In the genomic region with DNA sequence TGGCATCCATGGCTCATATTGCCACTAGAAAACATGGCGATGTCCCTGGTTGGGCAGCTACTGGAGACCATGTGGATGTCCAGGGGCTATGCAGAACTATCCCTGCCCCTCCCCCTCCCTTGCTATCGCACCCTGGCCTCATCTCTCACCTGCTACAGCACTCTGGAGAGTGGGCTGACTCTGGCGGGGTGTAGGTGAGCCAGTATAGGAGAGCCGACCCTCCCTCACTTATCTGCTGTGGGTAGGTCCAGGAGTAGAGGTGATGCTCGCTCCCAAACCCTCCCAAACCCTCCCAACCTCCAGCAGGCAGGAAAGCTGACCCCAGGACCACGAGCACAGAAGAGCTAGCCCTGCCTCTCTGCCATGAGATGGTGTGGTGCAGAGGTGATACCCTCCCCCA, we compare ENCODE assay signal across 25 mouse cellular contexts. TPM values are rescaled to one million over a fixed set of nuclear protein-coding genes. Genes with fewer than 3 reads are reported as not detected.
A peak's percentile ranks its signal among the peaks of the same experiment; 100 is the strongest.
DNase-seq lines count a peak whose midpoint lies in the region; ATAC-seq lines count a peak whose summit lies in the region.
"Had no signal": no experiment of that assay in that cellular context is flagged by ENCODE, and none has a peak within 500 bp of the region (broad histone marks: within the 10 kb centered on the region; RNA-seq: fewer than 3 reads in every experiment).

No protein-coding gene starts in this region.

- ATAC-seq in CD4-positive, CD25-positive, alpha-beta regulatory T cell, adult 4 months, result no peak
- peak; percentile 23; the same call in 1 of the 2 replicates for ATAC-seq in lung, embryonic 16.5 days (ENCODE audit: low read depth)
- ATAC-seq in embryonic facial prominence, embryonic 13.5 days (ENCODE audit: insufficient number of reproducible peaks, insufficient read depth, low FRiP score, low TSS enrichment, low read depth), result 0 out of 2 replicates have a peak, but pooled peaks have one; percentile 59
- ATAC-seq: activated CD4-positive, CD25-positive, alpha-beta regulatory T cell, adult 4 months; forebrain, embryonic 13.5 days; forebrain, embryonic 16.5 days; hindbrain, embryonic 16.5 days; intestine, embryonic 15.5 days had no signal

- H3K36me3 ChIP-seq in lung, embryonic 16.5 days (ENCODE audit: control insufficient read depth, insufficient read depth, low read length), result no peaks in the 10 kb centered on the region
- no peaks in the 10 kb centered on the region for H3K36me3 ChIP-seq in embryonic facial prominence, embryonic 13.5 days
- H3K36me3 ChIP-seq: forebrain, embryonic 10.5 days; heart, embryonic 10.5 days; heart, embryonic 13.5 days; intestine, embryonic 15.5 days had no signal

- 65% methylated on average over 6 of the region's 6 CpGs for WGBS in lung, embryonic 16.5 days
- 84% methylated on average over 6 of the region's 6 CpGs for WGBS in embryonic facial prominence, embryonic 13.5 days

- no peaks in the 10 kb centered on the region for H3K27me3 ChIP-seq in lung, embryonic 16.5 days (ENCODE audit: control insufficient read depth, insufficient read depth, low read depth, low read length)
- no peaks in the 10 kb centered on the region for H3K27me3 ChIP-seq in embryonic facial prominence, embryonic 13.5 days
- H3K27me3 ChIP-seq: forebrain, embryonic 13.5 days; heart, embryonic 13.5 days; intestine, embryonic 15.5 days had no signal

- H3K4me3 ChIP-seq in lung, embryonic 16.5 days (ENCODE audit: low read length), result no peak overlapping the region
- no peak overlapping the region for H3K4me3 ChIP-seq in embryonic facial prominence, embryonic 13.5 days
- H3K4me3 ChIP-seq: forebrain, embryonic 10.5 days; forebrain, embryonic 13.5 days; heart, adult 2 months; heart, embryonic 10.5 days; heart, embryonic 13.5 days; intestine, embryonic 15.5 days had no signal

- no peak overlapping the region for H3K27ac ChIP-seq in lung, embryonic 16.5 days (ENCODE audit: low read length)
- H3K27ac ChIP-seq in embryonic facial prominence, embryonic 13.5 days, result no peak overlapping the region
- H3K27ac ChIP-seq: forebrain, embryonic 10.5 days; forebrain, embryonic 13.5 days; heart, adult 2 months; heart, embryonic 10.5 days; heart, embryonic 13.5 days; intestine, embryonic 15.5 days had no signal

- H3K9ac ChIP-seq in lung, embryonic 16.5 days (ENCODE audit: low read length), result no peak overlapping the region
- H3K9ac ChIP-seq in embryonic facial prominence, embryonic 13.5 days, result no peak overlapping the region
- H3K9ac ChIP-seq: forebrain, embryonic 13.5 days; heart, embryonic 13.5 days; intestine, embryonic 15.5 days had no signal

- H3K4me1 ChIP-seq in lung, embryonic 16.5 days (replicated peaks; ENCODE audit: control insufficient read depth, insufficient read depth, low read length), result no peaks in the 10 kb centered on the region
- H3K4me1 ChIP-seq in embryonic facial prominence, embryonic 13.5 days, result no peaks in the 10 kb centered on the region
- H3K4me1 ChIP-seq: heart, embryonic 10.5 days; heart, embryonic 13.5 days; intestine, embryonic 15.5 days had no signal

- DNase-seq in CD4-positive, CD25-positive, alpha-beta regulatory T cell, adult 2 months (ENCODE audit: low read depth, low spot score), result peak; percentile 0
- no peak for DNase-seq in lung, postnatal 36 days
- DNase-seq in urinary bladder, postnatal 25 days (ENCODE audit: low spot score), result no peak
- DNase-seq: adrenal gland, adult 8-10 months; adrenal gland, postnatal 25 days; cerebellum, adult 11-12 months; cerebellum, adult 8-10 months; cerebellum, postnatal 36 days; embryo, embryonic 11 days; gastrocnemius, postnatal 10 days; gastrocnemius, postnatal 36 days; heart, adult 2 months; heart, postnatal 14 days; heart, postnatal 4 days had no signal

- no peak overlapping the region for H3K4me2 ChIP-seq in lung, embryonic 16.5 days (ENCODE audit: low read depth, low read length)
- H3K4me2 ChIP-seq in embryonic facial prominence, embryonic 13.5 days, result no peak overlapping the region
- H3K4me2 ChIP-seq: forebrain, embryonic 13.5 days; heart, embryonic 13.5 days; intestine, embryonic 15.5 days had no signal

- H3K9me3 ChIP-seq in lung, embryonic 16.5 days (ENCODE audit: control insufficient read depth, low read length), result no peaks in the 10 kb centered on the region
- no peaks in the 10 kb centered on the region for H3K9me3 ChIP-seq in embryonic facial prominence, embryonic 13.5 days
- H3K9me3 ChIP-seq: forebrain, embryonic 10.5 days; forebrain, embryonic 13.5 days; heart, embryonic 10.5 days; heart, embryonic 13.5 days; intestine, embryonic 15.5 days had no signal

RNA-seq across cellular contexts. Expression of a gene that starts 27.0 kb away (rescaled TPM):
- polyA plus RNA-seq in CD4-positive, CD25-positive, alpha-beta regulatory T cell, adult 4 months (2017; shearing (Covaris generic)), result under 1 TPM; 0.17 to 0.27 TPM
- 8.6 and 8.9 TPM in 2 replicates for polyA plus RNA-seq in lung, embryonic 16.5 days (2015; fragmentation: Nextera tagmentation; extraction: Ambion mirVana)
- polyA plus RNA-seq in embryonic facial prominence, embryonic 13.5 days (2015; fragmentation: Nextera tagmentation; extraction: Ambion mirVana), result 8.1 and 8.2 TPM in 2 replicates
